Mouse (Mus musculus): ENCODE measurements around the gene Mgat5. TPM values are rescaled to one million over a fixed set of nuclear protein-coding genes. Genes with fewer than 3 reads are reported as not detected.

The Mgat5 gene
- polyA plus RNA-seq (2016; fragmentation: Nextera tagmentation; extraction: Ambion mirVana) = 9.6 and 10.9 TPM in 2 replicates

DNA sequence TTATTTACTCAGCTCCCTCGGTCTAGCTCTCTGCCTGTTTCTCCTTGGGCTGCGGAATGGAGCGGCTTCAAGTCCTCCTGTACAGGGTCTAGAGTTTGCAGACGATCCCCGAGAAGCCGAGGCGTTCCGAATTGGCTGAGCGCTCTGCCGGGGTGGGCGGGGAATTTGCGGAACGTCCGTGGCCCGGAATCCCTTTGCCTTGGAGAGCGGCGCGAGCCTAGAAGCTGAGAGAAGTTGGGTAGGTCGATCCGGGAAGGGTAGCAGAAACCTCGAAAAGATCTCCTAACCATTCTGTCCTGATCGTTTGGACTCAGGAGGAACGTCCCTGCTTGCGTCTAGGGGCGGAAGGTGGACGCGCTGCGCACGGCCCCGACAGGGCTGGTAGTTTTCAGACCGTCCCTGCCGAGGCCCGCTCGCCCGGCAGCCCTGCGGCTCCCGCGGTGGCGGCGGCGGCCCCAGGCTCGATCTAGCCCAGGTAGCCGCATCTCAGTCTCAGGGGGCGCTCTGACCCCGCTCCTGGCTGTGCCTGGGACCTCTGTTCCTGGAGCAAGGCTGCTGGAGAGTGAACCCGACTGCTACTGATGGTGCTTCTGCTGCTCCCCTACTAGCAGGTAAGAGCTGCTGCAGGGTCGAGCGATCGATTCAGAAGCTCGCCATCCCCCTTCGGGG lies at the start of gene Mgat5:
TSS of gene Mgat5 (plus strand) at position 199 of the 669 bp plus-strand sequence.
- peaks cover 31% of the 10 kb centered on the region for H3K4me1 ChIP-seq
- peak within 1 kb of the TSS; percentile 79 for H3K27ac ChIP-seq
- H3K9me3 ChIP-seq = no peaks in the 10 kb centered on the region
- H3K36me3 ChIP-seq = no peaks in the 10 kb centered on the region
- peak within 1 kb of the TSS; percentile 73 for H3K9ac ChIP-seq
- H3K4me3 ChIP-seq = peak within 1 kb of the TSS; percentile 81
- peak within 1 kb of the TSS; percentile 89 for H3K4me2 ChIP-seq (replicated peaks)
- peak; percentile 91 for ATAC-seq (ENCODE audit: low FRiP score, low read depth)
- no peaks in the 10 kb centered on the region for H3K27me3 ChIP-seq (replicated peaks)
- whole genome bisulfite sequencing = under 1% methylated on average over 51 of the region's 51 CpGs

GRCm38 (mm10) chr1:127160118-127160760 lies 44.6 kb upstream of the Mgat5 start:
- Histone ChIP-seq H3K4me1 (no peaks in the 10 kb centered on the region), H3K4me2 (replicated peaks) (no peak overlapping the region), H3K9ac (no peak overlapping the region), H3K9me3 (no peaks in the 10 kb centered on the region), H3K4me3 (no peak overlapping the region), H3K27me3 (replicated peaks) (no peaks in the 10 kb centered on the region), H3K36me3 (no peaks in the 10 kb centered on the region), H3K27ac (no peak overlapping the region)
- ATAC-seq (ENCODE audit: low FRiP score, low read depth) = no peak
- WGBS = 88% methylated on average over 5 of the region's 5 CpGs

DNA sequence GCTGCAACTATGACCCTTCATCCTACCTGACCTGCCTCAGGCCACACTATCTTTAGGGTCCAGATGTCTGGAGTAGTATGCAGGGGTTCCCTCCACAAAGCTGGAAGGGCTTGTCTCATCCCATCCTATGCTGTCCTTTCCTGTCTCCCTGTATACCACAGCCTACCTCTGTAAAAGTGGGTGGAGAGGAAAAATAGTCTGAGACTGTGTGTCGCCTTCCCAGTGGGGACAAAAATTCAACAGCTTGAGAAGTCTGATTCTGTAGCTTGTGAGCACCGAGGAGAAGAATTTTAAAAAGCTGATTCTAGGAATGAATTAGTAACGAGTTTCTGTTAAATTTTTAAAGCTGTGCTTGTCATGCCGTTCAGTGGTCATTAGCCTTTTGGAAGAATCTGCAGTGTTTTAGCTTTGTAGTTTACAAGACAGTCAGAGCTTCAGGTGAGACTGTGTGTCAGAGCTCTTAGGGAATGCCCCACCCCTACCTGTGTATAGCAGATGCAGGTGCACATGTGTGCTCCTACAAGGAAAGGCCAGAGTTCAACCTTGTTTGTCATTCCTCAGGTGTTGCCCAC lies 40.1 kb upstream of the Mgat5 start:
- H3K4me1 ChIP-seq = no peaks in the 10 kb centered on the region
- no peaks in the 10 kb centered on the region for H3K36me3 ChIP-seq
- WGBS = 87% methylated on average over 4 of the region's 4 CpGs
- H3K27me3 ChIP-seq (replicated peaks) = no peaks in the 10 kb centered on the region
- H3K27ac ChIP-seq = no peak overlapping the region
- H3K9ac ChIP-seq = no peak overlapping the region
- no peak for ATAC-seq (ENCODE audit: low FRiP score, low read depth)
- H3K9me3 ChIP-seq = no peaks in the 10 kb centered on the region
- H3K4me3 ChIP-seq = no peak overlapping the region
- no peak overlapping the region for H3K4me2 ChIP-seq (replicated peaks)

DNA sequence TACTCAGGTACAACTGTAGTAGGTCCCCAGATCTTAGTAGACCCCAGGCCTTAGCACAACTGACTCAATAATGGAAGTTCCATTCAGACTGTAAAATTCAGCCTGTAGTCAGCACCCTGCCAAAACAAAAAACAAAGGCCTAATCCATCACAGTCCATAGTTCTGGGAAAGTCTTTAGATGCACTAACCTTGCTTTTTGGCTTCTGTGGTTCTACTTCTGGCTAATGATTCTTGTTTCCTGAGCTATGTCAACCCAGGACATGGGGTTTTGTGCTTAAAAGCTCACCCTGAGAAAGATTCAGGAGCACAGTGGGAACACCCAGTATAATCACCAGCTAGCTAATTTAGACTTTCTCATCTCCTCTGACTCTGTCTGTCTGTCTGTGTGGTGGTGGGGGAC lies 38.3 kb upstream of the Mgat5 start:
- H3K4me1 ChIP-seq = no peaks in the 10 kb centered on the region

GRCm38 (mm10) chr1:127167586-127167985 lies 37.2 kb upstream of the Mgat5 start:
- Histone ChIP-seq H3K4me1 (no peaks in the 10 kb centered on the region), H3K9me3 (no peaks in the 10 kb centered on the region), H3K9ac (no peak overlapping the region), H3K27me3 (replicated peaks) (no peaks in the 10 kb centered on the region), H3K4me3 (no peak overlapping the region), H3K27ac (no peak overlapping the region), H3K4me2 (replicated peaks) (no peak overlapping the region), H3K36me3 (no peaks in the 10 kb centered on the region)
- 87% methylated on average over 1 of the region's 1 CpGs for WGBS
- no peak for ATAC-seq (ENCODE audit: low FRiP score, low read depth)

More for the DNA sequence above, 38.3 kb upstream of the Mgat5 start:
- H3K36me3 ChIP-seq = no peaks in the 10 kb centered on the region
- no peak overlapping the region for H3K27ac ChIP-seq
- no peaks in the 10 kb centered on the region for H3K9me3 ChIP-seq
- ATAC-seq (ENCODE audit: low FRiP score, low read depth) = no peak
- no peak overlapping the region for H3K4me2 ChIP-seq (replicated peaks)
- H3K9ac ChIP-seq = no peak overlapping the region
- H3K4me3 ChIP-seq = no peak overlapping the region
- no peaks in the 10 kb centered on the region for H3K27me3 ChIP-seq (replicated peaks)

DNA sequence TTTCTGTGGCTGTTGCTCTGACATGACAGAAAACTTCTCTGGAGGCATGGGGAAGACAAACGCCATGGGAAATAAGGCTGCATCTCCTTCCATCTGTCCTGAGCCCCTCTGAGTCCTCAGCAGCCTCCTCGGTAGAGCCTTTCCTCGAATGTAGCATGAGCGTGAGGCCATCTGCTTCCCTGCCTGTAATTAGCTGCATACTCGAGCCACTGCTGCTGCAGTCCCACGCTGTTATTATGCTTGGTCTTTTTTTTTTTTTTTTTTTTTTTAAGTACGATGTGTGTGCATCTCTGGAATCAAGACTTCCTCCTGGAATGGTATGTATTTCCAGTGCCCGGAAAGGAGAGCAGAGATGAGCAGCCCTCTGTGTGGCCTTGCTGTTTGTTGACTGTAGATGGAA lies 36.6 kb upstream of the Mgat5 start:
- Histone ChIP-seq H3K4me2 (replicated peaks) (no peak overlapping the region), H3K27ac (no peak overlapping the region), H3K4me1 (no peaks in the 10 kb centered on the region), H3K9ac (no peak overlapping the region), H3K4me3 (no peak overlapping the region), H3K9me3 (no peaks in the 10 kb centered on the region), H3K36me3 (no peaks in the 10 kb centered on the region), H3K27me3 (replicated peaks) (no peaks in the 10 kb centered on the region)
- 55% methylated on average over 8 of the region's 8 CpGs for WGBS
- no peak for ATAC-seq (ENCODE audit: low FRiP score, low read depth)

GRCm38 (mm10) chr1:127169516-127169915 lies 35.3 kb upstream of the Mgat5 start:
- Histone ChIP-seq H3K36me3 (no peaks in the 10 kb centered on the region), H3K4me3 (no peak overlapping the region), H3K4me1 (no peaks in the 10 kb centered on the region), H3K27ac (no peak overlapping the region), H3K9me3 (no peaks in the 10 kb centered on the region), H3K9ac (no peak overlapping the region), H3K4me2 (replicated peaks) (no peak overlapping the region), H3K27me3 (replicated peaks) (no peaks in the 10 kb centered on the region)
- no peak for ATAC-seq (ENCODE audit: low FRiP score, low read depth)
- WGBS = 90% methylated on average over 8 of the region's 8 CpGs

- Histone ChIP-seq H3K27ac (no peak overlapping the region), H3K9ac (no peak overlapping the region), H3K4me3 (no peak overlapping the region), H3K36me3 (no peaks in the 10 kb centered on the region), H3K4me1 (no peaks in the 10 kb centered on the region), H3K9me3 (no peaks in the 10 kb centered on the region), H3K4me2 (replicated peaks) (no peak overlapping the region), H3K27me3 (replicated peaks) (no peaks in the 10 kb centered on the region)
- 79% methylated on average over 7 of the region's 7 CpGs for WGBS
- no peak for ATAC-seq (ENCODE audit: low FRiP score, low read depth)
Measured at GRCm38 (mm10) chr1:127171361-127171760, 33.5 kb upstream of the Mgat5 start.

- H3K27me3 ChIP-seq (replicated peaks) = no peaks in the 10 kb centered on the region
- no peak overlapping the region for H3K9ac ChIP-seq
- no peaks in the 10 kb centered on the region for H3K9me3 ChIP-seq
- no peaks in the 10 kb centered on the region for H3K4me1 ChIP-seq
- no peak overlapping the region for H3K27ac ChIP-seq
- no peak overlapping the region for H3K4me2 ChIP-seq (replicated peaks)
- H3K36me3 ChIP-seq = no peaks in the 10 kb centered on the region
- H3K4me3 ChIP-seq = no peak overlapping the region
- WGBS = 87% methylated on average over 3 of the region's 3 CpGs
- ATAC-seq (ENCODE audit: low FRiP score, low read depth) = no peak
Measured at GRCm38 (mm10) chr1:127173448-127173847, 31.4 kb upstream of the Mgat5 start.

DNA sequence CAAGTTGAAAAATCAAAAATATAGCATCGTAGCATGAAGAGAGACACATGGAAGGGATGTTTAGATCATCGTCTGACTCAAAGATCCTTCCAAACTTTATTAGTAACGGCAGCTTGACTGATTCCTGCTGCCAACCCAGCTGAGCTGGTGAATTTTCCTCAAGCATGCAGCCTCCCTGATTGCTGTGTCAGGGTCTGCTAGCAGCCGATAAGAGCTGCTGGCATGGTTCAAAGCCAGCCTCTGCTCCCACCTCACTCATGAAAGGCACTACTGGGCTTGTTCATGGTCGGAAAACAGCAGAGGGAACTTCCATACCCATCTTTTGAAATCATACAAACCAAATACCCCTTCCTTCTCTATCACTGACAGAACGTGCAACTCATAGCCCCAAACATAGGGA lies 12.4 kb upstream of the Mgat5 start:
- whole genome bisulfite sequencing = 88% methylated on average over 6 of the region's 6 CpGs
- Histone ChIP-seq H3K4me1 (no peaks in the 10 kb centered on the region), H3K9ac (no peak overlapping the region), H3K27ac (no peak overlapping the region), H3K4me2 (replicated peaks) (no peak overlapping the region), H3K36me3 (no peaks in the 10 kb centered on the region), H3K4me3 (no peak overlapping the region), H3K27me3 (replicated peaks) (no peaks in the 10 kb centered on the region), H3K9me3 (no peaks in the 10 kb centered on the region)
- no peak for ATAC-seq (ENCODE audit: low FRiP score, low read depth)

- Histone ChIP-seq H3K9ac (no peak overlapping the region), H3K4me1 (0 out of 2 replicates have a peak, but pooled peaks cover 8% of the 10 kb centered on the region), H3K27ac (no peak overlapping the region), H3K9me3 (no peaks in the 10 kb centered on the region), H3K36me3 (no peaks in the 10 kb centered on the region), H3K4me2 (replicated peaks) (no peak overlapping the region), H3K27me3 (replicated peaks) (no peaks in the 10 kb centered on the region), H3K4me3 (no peak overlapping the region)
- no peak for ATAC-seq (ENCODE audit: low FRiP score, low read depth)
- WGBS = 88% methylated on average over 2 of the region's 2 CpGs
Measured at GRCm38 (mm10) chr1:127199186-127199585, 5.6 kb upstream of the Mgat5 start.

DNA sequence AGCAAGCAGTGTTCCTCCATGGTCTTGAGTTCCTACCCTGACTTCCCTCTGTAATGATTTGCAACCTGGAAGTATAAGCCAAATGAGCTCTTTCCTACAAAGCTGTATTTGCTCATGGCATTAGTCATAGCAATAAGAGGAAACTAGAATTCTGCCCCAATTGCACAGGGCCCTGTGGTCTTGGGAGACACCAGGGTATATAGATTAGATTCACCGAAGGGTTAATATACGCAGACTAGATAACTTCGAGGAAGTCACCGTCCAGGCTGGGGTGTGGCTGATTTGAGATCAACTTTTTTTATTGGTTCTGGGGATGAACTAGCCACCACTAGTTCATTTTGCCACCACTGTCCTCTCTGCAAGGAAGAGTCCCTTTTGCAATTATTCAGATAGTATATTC lies 2.5 kb upstream of the Mgat5 start:
- Histone ChIP-seq H3K9ac (no peak overlapping the region), H3K36me3 (no peaks in the 10 kb centered on the region), H3K27me3 (replicated peaks) (no peaks in the 10 kb centered on the region), H3K4me1 (peaks cover 23% of the 10 kb centered on the region), H3K9me3 (no peaks in the 10 kb centered on the region), H3K27ac (no peak overlapping the region), H3K4me2 (replicated peaks) (no peak overlapping the region), H3K4me3 (no peak overlapping the region)
- 85% methylated on average over 4 of the region's 4 CpGs for WGBS
- ATAC-seq (ENCODE audit: low FRiP score, low read depth) = no peak
